Mouse (Mus musculus) lung, embryonic 16.5 days (tissue): ENCODE results near the gene Olfr968. TPM values are rescaled to one million over a fixed set of nuclear protein-coding genes. Genes with fewer than 3 reads are reported as not detected.

ENCODE experiments used
- ATAC-seq: fragments of 200-750 bp; cut with Nextera tagmentation; 2 replicates; pipeline ENCODE4 v1.8.0; 2017; ENCODE audit warnings: low read depth, mild to moderate bottlenecking, moderate library complexity
- H3K27ac ChIP-seq: fragments of 300-500 bp; sonication (generic); 2 replicates; pipeline ENCODE4 v1.5.1; 2014; ENCODE audit warnings: mild to moderate bottlenecking, control low read depth, low read length
- H3K27me3 ChIP-seq: fragments of 300-500 bp; sonication (generic); 2 replicates; pipeline ENCODE4 v1.6.1; 2014; ENCODE audit warnings: low read depth, low read length, mixed read lengths; ENCODE audit not compliant: control insufficient read depth, insufficient read depth
- H3K36me3 ChIP-seq: fragments of 300-500 bp; sonication (generic); 2 replicates; pipeline ENCODE4 v1.6.1; 2014; ENCODE audit warnings: low read length; ENCODE audit not compliant: control insufficient read depth, insufficient read depth
- H3K4me1 ChIP-seq: fragments of 300-500 bp; sonication (generic); replicated peaks from 2 replicates; pipeline ENCODE4 v1.6.1; 2014; ENCODE audit warnings: low read length, mixed read lengths; ENCODE audit not compliant: control insufficient read depth, insufficient read depth
- H3K4me2 ChIP-seq: fragments of 300-500 bp; sonication (generic); 2 replicates; pipeline ENCODE4 v1.6.1; 2014; ENCODE audit warnings: low read depth, low read length, control low read depth
- H3K4me3 ChIP-seq: fragments of 300-500 bp; sonication (generic); 2 replicates; pipeline ENCODE4 v1.5.1; 2014; ENCODE audit warnings: mild to moderate bottlenecking, low read length, control low read depth
- H3K9ac ChIP-seq: fragments of 300-500 bp; sonication (generic); 2 replicates; pipeline ENCODE4 v1.6.1; 2014; ENCODE audit warnings: low read length, control low read depth
- H3K9me3 ChIP-seq: fragments of 300-500 bp; sonication (generic); 2 replicates; pipeline ENCODE4 v1.6.1; 2016; ENCODE audit warnings: low read length; ENCODE audit not compliant: control insufficient read depth
- WGBS: fragments of 180-500 bp; shearing (Covaris S2); extraction: QIAGEN DNeasy Blood & Tissue Kit; methylation state at CpG from one replicate; pipeline ENCODE4 v1.1.7; 2014; 5-methylcytosine and 5-hydroxymethylcytosine counted together
- polyA plus RNA-seq: library from polyadenylated mRNA; unstranded; fragments of >200 nt; fragmentation: Nextera tagmentation; extraction: Ambion mirVana; gene quantifications from 2 replicates; pipeline ENCODE4 v1.2.1, GENCODE M21; 2015

Olfr968 gene
- not detected in 2 replicates for polyA plus RNA-seq

GRCm38 (mm10) chr9:39783153-39783552, at the start of gene Olfr968:
TSS of gene Olfr968 (minus strand) at chr9:39783253.
- H3K9me3 ChIP-seq = no peaks in the 10 kb centered on the region
- no peak within 1 kb of the TSS for H3K9ac ChIP-seq
- WGBS = 75% methylated on average over 1 of the region's 1 CpGs
- H3K4me1 ChIP-seq = no peaks in the 10 kb centered on the region
- no peak within 1 kb of the TSS for H3K27ac ChIP-seq
- no peak for ATAC-seq
- H3K4me2 ChIP-seq = no peak within 1 kb of the TSS
- no peak within 1 kb of the TSS for H3K4me3 ChIP-seq
- no peaks in the 10 kb centered on the region for H3K27me3 ChIP-seq
- no peaks in the 10 kb centered on the region for H3K36me3 ChIP-seq

- Histone ChIP-seq H3K4me3 (no peak within 1 kb of the TSS), H3K27me3 (no peaks in the 10 kb centered on the region), H3K36me3 (no peaks in the 10 kb centered on the region), H3K4me1 (no peaks in the 10 kb centered on the region), H3K9ac (no peak within 1 kb of the TSS), H3K4me2 (no peak within 1 kb of the TSS), H3K27ac (no peak within 1 kb of the TSS), H3K9me3 (no peaks in the 10 kb centered on the region)
- ATAC-seq = no peak
- whole genome bisulfite sequencing = 67% methylated on average over 4 of the region's 4 CpGs
Measured at GRCm38 (mm10) chr9:39808560-39808959, 25.5 kb upstream of the Olfr968 start, which contains the start of gene Olfr970. TSS of gene Olfr970 (plus strand) at chr9:39808860.

GRCm38 (mm10) chr9:39790558-39790957, 7.5 kb upstream of the Olfr968 start, which contains the start of gene Olfr969:
TSS of gene Olfr969 (plus strand) at chr9:39790945.
- no peak within 1 kb of the TSS for H3K27ac ChIP-seq
- H3K27me3 ChIP-seq = no peaks in the 10 kb centered on the region
- no peak within 1 kb of the TSS for H3K9ac ChIP-seq
- ATAC-seq = no peak
- H3K4me3 ChIP-seq = no peak within 1 kb of the TSS
- H3K4me1 ChIP-seq = no peaks in the 10 kb centered on the region
- no peaks in the 10 kb centered on the region for H3K9me3 ChIP-seq
- H3K4me2 ChIP-seq = no peak within 1 kb of the TSS
- 67% methylated on average over 2 of the region's 2 CpGs for WGBS
- H3K36me3 ChIP-seq = no peaks in the 10 kb centered on the region

- Histone ChIP-seq H3K27ac (no peak overlapping the region), H3K4me1 (no peaks in the 10 kb centered on the region), H3K9me3 (no peaks in the 10 kb centered on the region), H3K36me3 (no peaks in the 10 kb centered on the region), H3K4me2 (no peak overlapping the region), H3K4me3 (no peak overlapping the region), H3K27me3 (no peaks in the 10 kb centered on the region), H3K9ac (no peak overlapping the region)
- no peak for ATAC-seq
- WGBS = 71% methylated on average over 1 of the region's 1 CpGs
Measured at GRCm38 (mm10) chr9:39746428-39746827, 36.6 kb downstream of the Olfr968 start.

- no peaks in the 10 kb centered on the region for H3K36me3 ChIP-seq
- no peak within 1 kb of the TSS for H3K4me2 ChIP-seq
- no peak within 1 kb of the TSS for H3K27ac ChIP-seq
- H3K4me3 ChIP-seq = no peak within 1 kb of the TSS
- H3K4me1 ChIP-seq = no peaks in the 10 kb centered on the region
- H3K27me3 ChIP-seq = no peaks in the 10 kb centered on the region
- no peak for ATAC-seq
- H3K9me3 ChIP-seq = no peaks in the 10 kb centered on the region
- no peak within 1 kb of the TSS for H3K9ac ChIP-seq
Measured at GRCm38 (mm10) chr9:39745949-39746348, 37.1 kb downstream of the Olfr968 start, which contains the start of gene Olfr967. TSS of gene Olfr967 (plus strand) at chr9:39746249.

GRCm38 (mm10) chr9:39740741-39741140, 42.3 kb downstream of the Olfr968 start:
- H3K9me3 ChIP-seq = no peaks in the 10 kb centered on the region
- 73% methylated on average over 1 of the region's 1 CpGs for WGBS
- H3K4me1 ChIP-seq = no peaks in the 10 kb centered on the region
- H3K27me3 ChIP-seq = no peaks in the 10 kb centered on the region
- no peak overlapping the region for H3K4me2 ChIP-seq
- H3K4me3 ChIP-seq = no peak overlapping the region
- H3K9ac ChIP-seq = no peak overlapping the region
- ATAC-seq = no peak
- no peak overlapping the region for H3K27ac ChIP-seq
- H3K36me3 ChIP-seq = no peaks in the 10 kb centered on the region

GRCm38 (mm10) chr9:39730678-39731077, 52.4 kb downstream of the Olfr968 start, which contains the start of gene Olfr150:
TSS of gene Olfr150 (plus strand) at chr9:39730978.
- Histone ChIP-seq H3K4me1 (no peaks in the 10 kb centered on the region), H3K9ac (no peak within 1 kb of the TSS), H3K4me3 (no peak within 1 kb of the TSS), H3K36me3 (no peaks in the 10 kb centered on the region), H3K27ac (no peak within 1 kb of the TSS), H3K4me2 (no peak within 1 kb of the TSS), H3K9me3 (no peaks in the 10 kb centered on the region), H3K27me3 (no peaks in the 10 kb centered on the region)
- no peak for ATAC-seq

Other genes starting within 250 kb of the Olfr968 start
- not detected in 2 replicates for gene Olfr958, start 229.2 kb downstream of the Olfr968 start, polyA plus RNA-seq
- not detected in 2 replicates for gene Olfr959, start 207.7 kb downstream of the Olfr968 start, polyA plus RNA-seq
- 7.8 and 9.6 TPM in 2 replicates for gene AW551984, start 178.8 kb downstream of the Olfr968 start, polyA plus RNA-seq
- gene Olfr148, start 172.6 kb downstream of the Olfr968 start, polyA plus RNA-seq = not detected in 2 replicates
- not detected in 2 replicates for gene Olfr960, start 161.9 kb downstream of the Olfr968 start, polyA plus RNA-seq
- gene Olfr961, start 138.2 kb downstream of the Olfr968 start, polyA plus RNA-seq = not detected in 2 replicates
- gene Olfr963, start 116.0 kb downstream of the Olfr968 start, polyA plus RNA-seq = not detected in 2 replicates
- not detected in 2 replicates for gene Olfr149, start 76.1 kb downstream of the Olfr968 start, polyA plus RNA-seq
- not detected in 2 replicates for gene Olfr965, start 71.9 kb downstream of the Olfr968 start, polyA plus RNA-seq
- gene Olfr150, start 52.3 kb downstream of the Olfr968 start, polyA plus RNA-seq = not detected in 2 replicates
- gene Olfr967, start 37.0 kb downstream of the Olfr968 start, polyA plus RNA-seq = not detected in 2 replicates
- not detected in 2 replicates for gene Olfr969, start 7.7 kb upstream of the Olfr968 start, polyA plus RNA-seq
- not detected in 2 replicates for gene Olfr970, start 25.6 kb upstream of the Olfr968 start, polyA plus RNA-seq
- not detected in 2 replicates for gene Olfr971, start 53.6 kb upstream of the Olfr968 start, polyA plus RNA-seq
- gene Olfr972, start 83.2 kb upstream of the Olfr968 start, polyA plus RNA-seq = not detected in 2 replicates
- not detected in 2 replicates for gene Olfr229, start 124.1 kb upstream of the Olfr968 start, polyA plus RNA-seq
- gene Olfr974, start 154.2 kb upstream of the Olfr968 start, polyA plus RNA-seq = not detected in 2 replicates
- not detected in 2 replicates for gene Olfr975, start 168.8 kb upstream of the Olfr968 start, polyA plus RNA-seq
- not detected in 2 replicates for gene Olfr976, start 177.9 kb upstream of the Olfr968 start, polyA plus RNA-seq
- gene Olfr978, start 208.9 kb upstream of the Olfr968 start, polyA plus RNA-seq = not detected in 2 replicates
- gene Olfr979, start 220.2 kb upstream of the Olfr968 start, polyA plus RNA-seq = not detected in 2 replicates
- gene Olfr980, start 226.3 kb upstream of the Olfr968 start, polyA plus RNA-seq = not detected in 2 replicates
- gene Olfr981, start 238.2 kb upstream of the Olfr968 start, polyA plus RNA-seq = not detected in 2 replicates